Mouse (Mus musculus) testis, adult 2 months (tissue): ENCODE measurements at regions not wholly inside any gene's neighbourhood (a gene's known extent, or its start where the extent isn't known, plus 50 kb on each side); places are given as distances from the start of the nearest gene placed in this dataset.
"Not testable (repeated sequence)": the region's sequence is repeated elsewhere in the genome, so short reads cannot be mapped to it uniquely, and the experiment has no call there.

Experiments
- H3K27ac ChIP-seq: fragments of 200-500 bp; 2 replicates; pipeline ENCODE4 v1.5.1; 2012; ENCODE audit warnings: low read depth, low read length; ENCODE audit not compliant: control insufficient read depth, insufficient read depth
- H3K27me3 ChIP-seq: fragments of 200-500 bp; 2 replicates; pipeline ENCODE4 v1.6.1; 2012; ENCODE audit warnings: mild to moderate bottlenecking, low read length, moderate library complexity; ENCODE audit not compliant: control insufficient read depth, insufficient read depth
- H3K36me3 ChIP-seq: fragments of 200-500 bp; 2 replicates; pipeline ENCODE4 v1.6.1; 2012; ENCODE audit warnings: mild to moderate bottlenecking, low read length; ENCODE audit not compliant: control insufficient read depth, insufficient read depth
- H3K4me1 ChIP-seq: fragments of 200-500 bp; 2 replicates; pipeline ENCODE4 v1.6.1; 2012; ENCODE audit warnings: low read length; ENCODE audit not compliant: control insufficient read depth, insufficient read depth
- H3K4me3 ChIP-seq: fragments of 200-500 bp; 2 replicates; pipeline ENCODE4 v1.5.1; 2012; ENCODE audit warnings: low read depth, mild to moderate bottlenecking, low read length, moderate library complexity, mixed read lengths; ENCODE audit not compliant: control insufficient read depth
- CTCF ChIP-seq: fragments of 200-500 bp; IDR thresholded peaks from 2 replicates; pipeline ENCODE4 v1.5.1; 2012; ENCODE audit warnings: low read depth, mild to moderate bottlenecking, inconsistent platforms, low read length, moderate library complexity; ENCODE audit not compliant: control insufficient read depth, insufficient read depth, insufficient replicate concordance
- POLR2A ChIP-seq: fragments of 200-500 bp; IDR thresholded peaks from 2 replicates; pipeline ENCODE4 v1.6.1; 2012; ENCODE audit warnings: low read depth, mild to moderate bottlenecking, inconsistent platforms, low read length, moderate library complexity; ENCODE audit not compliant: control insufficient read depth

- TF ChIP-seq POLR2A (no peak), CTCF (no peak)
- no peaks in the 10 kb centered on the region for H3K4me1 ChIP-seq
- H3K27ac ChIP-seq, result no peak overlapping the region
- H3K4me3 ChIP-seq, result no peak overlapping the region
- H3K27me3 ChIP-seq, result no peaks in the 10 kb centered on the region
- no peaks in the 10 kb centered on the region for H3K36me3 ChIP-seq
These were observed 551.1 kb upstream of the Akr1e1 start for GRCm38 (mm10) chr13:5159765-5160684.

- TF ChIP-seq POLR2A (no peak), CTCF (no peak)
These were observed 557.7 kb upstream of the Akr1e1 start for GRCm38 (mm10) chr13:5166716-5167115.

GRCm38 (mm10) chr13:5178996-5179395, 570.0 kb upstream of the Akr1e1 start:
- no peak overlapping the region for H3K27ac ChIP-seq
- no peaks in the 10 kb centered on the region for H3K36me3 ChIP-seq
- H3K4me3 ChIP-seq, result no peak overlapping the region
- TF ChIP-seq POLR2A, result no peak
- TF ChIP-seq CTCF, result no peak
- no peaks in the 10 kb centered on the region for H3K4me1 ChIP-seq
- H3K27me3 ChIP-seq, result no peaks in the 10 kb centered on the region

More at GRCm38 (mm10) chr13:5166716-5167115, 557.7 kb upstream of the Akr1e1 start:
- Histone ChIP-seq H3K4me1 (no peaks in the 10 kb centered on the region), H3K27ac (no peak overlapping the region), H3K27me3 (no peaks in the 10 kb centered on the region), H3K36me3 (no peaks in the 10 kb centered on the region), H3K4me3 (no peak overlapping the region)

GRCm38 (mm10) chr13:5179552-5179951, 570.6 kb upstream of the Akr1e1 start:
- no peak overlapping the region for H3K27ac ChIP-seq
- H3K4me1 ChIP-seq, result no peaks in the 10 kb centered on the region
- no peak overlapping the region for H3K4me3 ChIP-seq
- no peaks in the 10 kb centered on the region for H3K27me3 ChIP-seq
- TF ChIP-seq POLR2A (no peak), CTCF (no peak)
- no peaks in the 10 kb centered on the region for H3K36me3 ChIP-seq

- H3K27ac ChIP-seq, H3K36me3 ChIP-seq, H3K4me1 ChIP-seq, H3K27me3 ChIP-seq, H3K4me3 ChIP-seq: not testable (repeated sequence)
These were observed 576.3 kb upstream of the Akr1e1 start for GRCm38 (mm10) chr13:5185237-5185800.

- Histone ChIP-seq H3K36me3 (no peaks in the 10 kb centered on the region), H3K4me3 (no peak overlapping the region), H3K27me3 (no peaks in the 10 kb centered on the region), H3K27ac (no peak overlapping the region), H3K4me1 (no peaks in the 10 kb centered on the region)
- no peak for TF ChIP-seq CTCF
- TF ChIP-seq POLR2A, result no peak
These were observed 593.8 kb upstream of the Akr1e1 start for GRCm38 (mm10) chr13:5202736-5203135.

GRCm38 (mm10) chr13:5204143-5204542, 595.2 kb upstream of the Akr1e1 start:
- TF ChIP-seq POLR2A (no peak), CTCF (no peak)
- Histone ChIP-seq H3K4me3 (no peak overlapping the region), H3K36me3 (no peaks in the 10 kb centered on the region), H3K4me1 (no peaks in the 10 kb centered on the region), H3K27me3 (no peaks in the 10 kb centered on the region), H3K27ac (no peak overlapping the region)

GRCm38 (mm10) chr13:5211659-5212058, 602.7 kb upstream of the Akr1e1 start:
- no peaks in the 10 kb centered on the region for H3K27me3 ChIP-seq
- no peaks in the 10 kb centered on the region for H3K36me3 ChIP-seq
- no peak overlapping the region for H3K4me3 ChIP-seq
- H3K27ac ChIP-seq, result no peak overlapping the region
- TF ChIP-seq CTCF, result no peak
- no peak for TF ChIP-seq POLR2A
- H3K4me1 ChIP-seq, result no peaks in the 10 kb centered on the region
